Mouse (Mus musculus) embryo, embryonic 11 days (tissue): ENCODE data around the gene Cdkl1.

Experiments
- DNase-seq: peaks from one replicate; pipeline ENCODE4 v3.0.0-alpha.2; 2015

Cdkl1 gene

DNA sequence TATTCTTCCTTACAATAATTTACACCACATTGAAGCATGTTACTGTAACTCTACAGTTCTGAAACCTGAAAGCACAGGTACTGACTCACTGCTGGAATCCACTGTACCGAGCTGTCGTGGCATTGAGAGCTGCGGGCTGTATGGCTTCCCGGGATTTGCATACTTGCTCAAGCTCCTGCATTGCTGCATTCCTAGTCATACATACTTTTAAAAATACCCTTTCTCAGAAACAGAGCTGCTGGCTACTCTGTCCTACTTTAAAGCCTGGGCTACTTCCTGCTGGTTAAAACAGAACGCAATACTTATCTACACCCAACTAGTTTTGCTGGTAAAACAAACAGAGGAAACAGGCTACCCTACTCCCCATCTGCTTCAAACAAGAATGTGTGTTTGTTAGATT is 46.9 kb downstream of the Cdkl1 start:
- no peak for DNase-seq

- DNase-seq = no peak
Observed at GRCm38 (mm10) chr12:69741965-69742364, 49.1 kb downstream of the Cdkl1 start.

- DNase-seq = no peak
Observed at GRCm38 (mm10) chr12:69733923-69734322, 57.1 kb downstream of the Cdkl1 start.

- peak; percentile 79 for DNase-seq
Observed at GRCm38 (mm10) chr12:69733518-69733917, 57.5 kb downstream of the Cdkl1 start.

- DNase-seq = no peak
Observed at GRCm38 (mm10) chr12:69732221-69732620, 58.8 kb downstream of the Cdkl1 start.

GRCm38 (mm10) chr12:69730306-69730705 is 60.8 kb downstream of the Cdkl1 start:
- DNase-seq = no peak

DNA sequence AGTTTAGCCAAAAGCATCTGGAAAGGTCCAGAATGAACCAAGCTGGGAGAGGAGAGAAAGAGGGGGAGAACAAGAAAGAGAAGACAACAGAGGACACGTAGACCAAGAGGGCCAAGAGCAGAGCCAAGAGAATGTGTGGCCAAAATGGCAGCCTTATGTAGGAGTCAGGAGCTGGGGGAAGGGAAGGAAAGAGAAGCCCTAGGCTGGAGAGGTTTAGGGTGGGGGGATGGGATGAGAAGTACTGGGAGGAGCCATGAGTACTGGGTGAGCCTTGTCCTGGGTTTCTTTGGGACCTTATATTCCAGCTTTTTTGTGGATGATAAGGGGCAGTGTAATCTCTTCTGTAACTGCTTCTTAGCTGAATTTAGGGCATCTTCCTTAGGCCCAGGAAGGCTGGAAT is 61.8 kb downstream of the Cdkl1 start:
- DNase-seq = no peak

GRCm38 (mm10) chr12:69724711-69725460 is 66.2 kb downstream of the Cdkl1 start, which contains the start of the genes L2hgdh and Atp5s:
TSS of gene L2hgdh (minus strand) at chr12:69724873.
TSS of gene Atp5s (plus strand) at chr12:69724950.
- DNase-seq = peak; percentile 98

DNA sequence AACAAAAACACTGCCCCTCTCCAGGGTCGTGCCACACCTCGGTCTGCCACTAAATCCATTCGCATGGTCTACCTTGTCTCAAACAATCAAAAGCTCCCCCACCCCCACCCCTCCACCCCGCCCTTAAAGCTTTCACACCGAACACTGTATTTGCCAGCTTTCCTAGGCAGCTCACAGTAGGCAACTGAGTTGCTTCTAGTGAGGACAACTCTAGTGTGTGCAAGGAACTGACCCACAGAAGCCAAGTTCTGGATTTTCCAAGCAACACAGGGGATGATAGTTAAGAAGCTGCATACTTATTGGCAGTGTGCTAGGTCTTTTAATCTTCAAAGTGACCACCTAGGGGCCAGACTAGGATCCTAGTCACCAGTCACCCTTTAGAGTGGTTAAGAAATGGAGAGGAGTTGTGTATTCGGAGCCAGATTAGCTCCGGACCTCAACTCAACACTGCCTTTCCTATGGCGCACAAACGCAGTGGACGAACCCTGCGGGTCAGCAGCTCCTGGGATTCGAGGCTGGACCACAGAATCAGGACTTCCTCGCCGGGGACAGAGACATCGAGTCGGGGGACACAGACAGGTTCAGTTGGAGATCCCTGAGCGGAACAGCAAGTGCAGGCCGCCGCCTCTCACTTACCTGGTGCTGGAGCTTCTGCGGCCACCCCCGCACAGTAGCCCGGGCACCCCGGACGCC is 66.9 kb downstream of the Cdkl1 start:
- DNase-seq = peak; percentile 4

DNA sequence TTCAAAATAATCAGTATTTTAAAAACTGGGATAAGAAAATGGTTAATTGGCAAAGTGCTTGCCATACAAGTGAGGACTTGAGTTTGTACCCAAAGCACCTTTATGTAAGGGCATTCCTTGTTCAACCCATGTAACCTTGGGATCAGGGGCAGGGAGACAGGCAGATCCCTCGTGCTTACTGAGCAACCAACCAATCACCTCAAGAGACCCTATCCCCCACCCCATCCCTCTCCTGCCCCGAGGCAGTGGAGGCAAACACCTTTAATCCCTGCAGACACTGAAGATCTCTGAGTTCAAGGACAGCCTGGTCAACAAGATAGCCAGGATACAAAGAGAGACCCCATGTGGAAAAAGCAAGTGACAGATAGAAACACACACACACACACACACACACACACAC is 67.7 kb downstream of the Cdkl1 start:
- DNase-seq = no peak

DNA sequence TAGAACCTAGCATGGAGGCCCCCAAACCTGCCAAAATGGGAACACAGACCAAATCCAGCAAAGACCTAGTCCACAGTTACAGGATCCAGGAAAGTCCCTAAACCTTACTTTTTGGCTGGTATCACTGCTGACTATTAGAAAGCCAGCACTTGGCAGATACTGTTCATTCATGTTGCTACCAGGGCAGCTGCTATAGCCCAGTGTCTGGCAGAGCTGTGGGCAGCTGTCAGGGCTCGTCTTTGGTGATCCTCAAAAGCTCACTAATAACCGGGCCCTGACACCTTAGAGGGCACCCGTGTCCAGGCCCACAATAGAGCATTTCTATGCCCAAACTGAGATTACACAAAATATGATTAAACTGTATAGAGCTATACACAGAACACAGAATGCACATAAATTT is 68.2 kb downstream of the Cdkl1 start:
- DNase-seq = no peak

DNA sequence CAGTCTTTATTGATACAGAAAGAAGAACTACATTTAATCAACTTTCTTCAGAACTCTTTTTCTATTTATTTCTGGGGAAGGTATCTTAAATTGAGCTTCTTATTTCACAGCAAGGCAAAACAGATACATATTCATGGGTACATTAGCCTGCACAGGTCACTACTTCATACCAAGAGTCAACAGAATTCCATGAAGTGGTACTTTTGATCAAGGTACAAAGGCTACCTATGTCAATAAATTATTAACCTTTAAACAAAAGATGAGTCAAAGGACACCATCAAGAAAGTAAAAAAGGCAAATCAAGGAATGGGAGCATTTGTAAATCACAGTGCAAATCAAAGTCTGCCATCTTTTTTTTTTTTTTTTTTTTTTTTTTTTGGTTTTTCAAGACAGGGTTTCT is 77.4 kb downstream of the Cdkl1 start:
- DNase-seq = no peak

- DNase-seq = no peak
Observed at GRCm38 (mm10) chr12:69704799-69705458, 86.1 kb downstream of the Cdkl1 start.

DNA sequence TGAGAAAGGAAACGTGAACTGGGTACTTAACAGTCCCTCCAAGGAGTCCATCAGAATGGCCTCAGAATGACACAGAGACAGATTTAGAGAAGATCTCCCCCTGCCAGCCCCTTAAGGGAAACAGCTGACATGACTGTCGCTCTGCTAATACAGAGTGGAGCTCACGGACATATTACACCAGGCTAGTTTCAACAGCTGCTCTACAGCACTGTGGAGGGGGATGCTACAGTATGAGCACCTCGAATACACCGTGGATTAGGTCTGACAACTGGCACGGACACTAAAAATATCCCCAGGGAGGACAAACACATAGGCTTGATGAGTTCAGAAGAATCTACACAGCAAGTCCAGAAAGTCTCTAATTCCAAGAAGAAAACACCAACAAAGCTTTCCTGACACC is 92.7 kb downstream of the Cdkl1 start:
- no peak for DNase-seq
